Mouse (Mus musculus) central nervous system, embryonic 14 days (tissue): ENCODE results near the gene Nkain2. TPM values are rescaled to one million over a fixed set of nuclear protein-coding genes. Genes with fewer than 3 reads are reported as not detected.

Source experiments
- polyA plus RNA-seq: library from polyadenylated mRNA; depleted of rRNA; stranded (reverse); fragments of >200 nt; gene quantifications from 2 replicates; pipeline ENCODE4 v1.2.3, GENCODE M21; 2012; rRNA removed

The Nkain2 gene
- 9.1 and 10.9 TPM in 2 replicates for polyA plus RNA-seq

GRCm38 (mm10) chr10:32889652-32890506 lies at the start of gene Nkain2:
Nkain2 (minus strand) TSS chr10:32890462.

Other genes starting within 250 kb of the Nkain2 start
- gene Trdn, start 190.1 kb upstream of the Nkain2 start, polyA plus RNA-seq, result 0.07 and 0.45 TPM in 2 replicates